Mouse (Mus musculus) testis, adult 2 months (tissue): ENCODE measurements around the gene Camta1.

Experiments
- CTCF ChIP-seq: fragments of 200-500 bp; IDR thresholded peaks from 2 replicates; pipeline ENCODE4 v1.5.1; 2012; ENCODE audit warnings: low read depth, mild to moderate bottlenecking, inconsistent platforms, low read length, moderate library complexity; ENCODE audit not compliant: control insufficient read depth, insufficient read depth, insufficient replicate concordance
- POLR2A ChIP-seq: fragments of 200-500 bp; IDR thresholded peaks from 2 replicates; pipeline ENCODE4 v1.6.1; 2012; ENCODE audit warnings: low read depth, mild to moderate bottlenecking, inconsistent platforms, low read length, moderate library complexity; ENCODE audit not compliant: control insufficient read depth

- TF ChIP-seq CTCF = no peak
- no peak for TF ChIP-seq POLR2A
Measured at GRCm38 (mm10) chr4:151747723-151748122, 114.0 kb downstream of the Camta1 start.
